Mouse (Mus musculus): ENCODE measurements around the gene Trio. TPM values are rescaled to one million over a fixed set of nuclear protein-coding genes. Genes with fewer than 3 reads are reported as not detected.
"Not testable (repeated sequence)": the region's sequence is repeated elsewhere in the genome, so short reads cannot be mapped to it uniquely, and the experiment has no call there.

Gene Trio
- polyA plus RNA-seq, 1 experiment from 2014 or later, result 52.8 TPM

GRCm38 (mm10) chr15:27747512-27747911, 278.1 kb downstream of the Trio start:
- H3K27ac ChIP-seq, result no peak overlapping the region
- ATAC-seq (ENCODE audit: insufficient number of reproducible peaks, low FRiP score, low TSS enrichment, low read depth), result no peak

DNA sequence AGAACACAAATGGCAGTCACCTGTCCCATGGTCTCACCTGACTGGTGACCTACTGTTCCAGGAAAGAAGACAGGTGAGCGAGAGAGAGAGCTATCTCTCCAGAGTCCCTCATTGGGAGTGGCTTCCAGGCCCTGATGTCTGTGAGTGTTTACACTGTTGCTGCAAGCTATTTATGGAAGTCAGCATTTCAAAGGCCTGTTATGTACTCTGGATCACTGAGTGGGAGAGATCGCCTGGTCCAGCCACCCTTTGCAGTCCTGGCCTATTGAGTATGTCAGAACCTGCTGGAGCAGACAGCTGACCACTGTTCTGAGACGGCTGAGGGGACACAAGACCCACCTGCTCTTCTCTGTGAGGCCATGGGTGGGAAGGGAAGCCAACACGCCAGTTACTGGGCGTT, 280.7 kb downstream of the Trio start:
- Histone ChIP-seq H3K9me3 (no peaks in the 10 kb centered on the region), H3K4me2 (no peak overlapping the region), H3K4me1 (no peaks in the 10 kb centered on the region), H3K9ac (no peak overlapping the region), H3K27ac (no peak overlapping the region), H3K36me3 (peaks cover 92% of the 10 kb centered on the region), H3K4me3 (no peak overlapping the region), H3K27me3 (no peaks in the 10 kb centered on the region)
- no peak for ATAC-seq (ENCODE audit: insufficient number of reproducible peaks, low FRiP score, low TSS enrichment, low read depth)
- 87% methylated on average over 5 of the region's 5 CpGs for WGBS

More at GRCm38 (mm10) chr15:27747512-27747911, 278.1 kb downstream of the Trio start:
- no peaks in the 10 kb centered on the region for H3K4me1 ChIP-seq
- 90% methylated on average over 18 of the region's 18 CpGs for WGBS
- no peak overlapping the region for H3K4me3 ChIP-seq
- H3K9ac ChIP-seq, result no peak overlapping the region
- no peaks in the 10 kb centered on the region for H3K9me3 ChIP-seq
- peaks cover 94% of the 10 kb centered on the region for H3K36me3 ChIP-seq
- H3K27me3 ChIP-seq, result no peaks in the 10 kb centered on the region
- H3K4me2 ChIP-seq, result no peak overlapping the region

DNA sequence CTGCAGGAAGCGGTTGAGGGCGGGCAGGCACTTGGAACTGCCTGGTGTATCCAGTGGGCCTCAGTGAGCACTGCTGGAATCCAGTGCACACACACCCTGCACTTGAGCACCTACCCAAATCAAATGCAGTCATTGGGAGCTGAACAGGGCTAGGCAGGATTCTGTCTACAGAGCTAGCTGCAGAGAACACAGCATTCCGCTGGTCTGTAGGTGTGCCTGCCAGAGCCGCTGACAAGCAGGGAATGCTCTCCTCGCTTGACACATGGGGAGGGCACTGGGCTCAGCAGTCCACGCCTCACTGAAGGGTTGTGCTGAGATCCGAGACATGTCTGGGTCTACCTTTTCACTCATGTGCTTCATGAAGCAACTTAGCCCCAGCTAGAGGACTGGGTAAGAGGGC, 285.6 kb downstream of the Trio start:
- no peaks in the 10 kb centered on the region for H3K4me1 ChIP-seq
- H3K27me3 ChIP-seq, result no peaks in the 10 kb centered on the region
- no peak overlapping the region for H3K27ac ChIP-seq
- no peak overlapping the region for H3K4me3 ChIP-seq
- H3K4me2 ChIP-seq, result no peak overlapping the region
- H3K9me3 ChIP-seq, result no peaks in the 10 kb centered on the region
- peaks cover 80% of the 10 kb centered on the region for H3K36me3 ChIP-seq
- no peak overlapping the region for H3K9ac ChIP-seq
- ATAC-seq (ENCODE audit: insufficient number of reproducible peaks, low FRiP score, low TSS enrichment, low read depth), result no peak
- WGBS, result 81% methylated on average over 7 of the region's 7 CpGs

DNA sequence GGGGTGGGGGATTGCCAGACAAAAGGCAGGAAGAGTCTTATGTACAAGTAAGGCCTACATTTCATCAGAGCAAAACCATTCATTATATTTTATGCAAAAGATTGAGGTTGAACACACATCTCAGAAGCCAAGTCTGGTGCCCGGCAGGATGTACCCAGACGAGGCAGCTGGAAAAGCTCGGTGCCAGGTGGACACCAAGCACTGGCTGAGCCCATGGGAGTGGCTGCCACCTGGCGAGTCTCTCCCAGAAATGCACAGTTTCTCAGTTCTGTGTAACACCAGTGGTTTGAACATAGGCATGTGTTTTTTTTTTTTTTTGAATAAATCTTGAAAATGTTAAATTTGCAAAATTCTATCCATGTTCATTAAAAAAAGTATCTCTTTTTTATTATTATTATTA, 293.8 kb downstream of the Trio start:
- no peak overlapping the region for H3K4me3 ChIP-seq
- no peaks in the 10 kb centered on the region for H3K27me3 ChIP-seq
- WGBS, result 74% methylated on average over 4 of the region's 4 CpGs
- no peak overlapping the region for H3K4me2 ChIP-seq
- no peak overlapping the region for H3K9ac ChIP-seq
- no peak overlapping the region for H3K27ac ChIP-seq
- peaks cover 51% of the 10 kb centered on the region for H3K36me3 ChIP-seq
- H3K9me3 ChIP-seq, result no peaks in the 10 kb centered on the region
- H3K4me1 ChIP-seq, result no peaks in the 10 kb centered on the region
- ATAC-seq (ENCODE audit: insufficient number of reproducible peaks, low FRiP score, low TSS enrichment, low read depth), result no peak

DNA sequence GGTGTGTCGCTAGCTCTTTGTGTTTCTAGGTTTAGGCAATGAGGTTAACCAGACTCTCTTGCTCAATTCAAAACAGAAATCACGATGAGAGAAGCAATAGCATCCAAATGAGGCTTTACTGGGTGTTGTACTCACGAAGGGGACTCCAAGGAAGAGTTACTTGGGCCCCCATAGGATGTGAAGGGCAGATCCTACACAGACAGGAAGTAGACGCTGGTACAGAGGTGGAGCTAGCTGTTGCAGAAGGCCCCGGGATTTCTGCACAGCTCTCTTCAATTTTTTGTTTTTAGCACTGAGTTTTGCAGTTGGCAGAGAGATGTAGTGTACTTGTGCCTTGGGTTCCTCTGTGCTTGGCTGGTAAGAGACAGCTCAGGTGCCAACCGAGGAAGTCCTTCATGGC, 299.4 kb downstream of the Trio start:
- H3K9me3 ChIP-seq, result no peaks in the 10 kb centered on the region
- H3K27me3 ChIP-seq, result no peaks in the 10 kb centered on the region
- H3K27ac ChIP-seq, result no peak overlapping the region
- H3K36me3 ChIP-seq, result no peaks in the 10 kb centered on the region
- no peak for ATAC-seq (ENCODE audit: insufficient number of reproducible peaks, low FRiP score, low TSS enrichment, low read depth)
- H3K4me1 ChIP-seq, result peaks cover 7% of the 10 kb centered on the region; the same call in 1 of the 2 replicates
- no peak overlapping the region for H3K9ac ChIP-seq
- WGBS, result 72% methylated on average over 6 of the region's 6 CpGs
- H3K4me3 ChIP-seq, result no peak overlapping the region
- no peak overlapping the region for H3K4me2 ChIP-seq

DNA sequence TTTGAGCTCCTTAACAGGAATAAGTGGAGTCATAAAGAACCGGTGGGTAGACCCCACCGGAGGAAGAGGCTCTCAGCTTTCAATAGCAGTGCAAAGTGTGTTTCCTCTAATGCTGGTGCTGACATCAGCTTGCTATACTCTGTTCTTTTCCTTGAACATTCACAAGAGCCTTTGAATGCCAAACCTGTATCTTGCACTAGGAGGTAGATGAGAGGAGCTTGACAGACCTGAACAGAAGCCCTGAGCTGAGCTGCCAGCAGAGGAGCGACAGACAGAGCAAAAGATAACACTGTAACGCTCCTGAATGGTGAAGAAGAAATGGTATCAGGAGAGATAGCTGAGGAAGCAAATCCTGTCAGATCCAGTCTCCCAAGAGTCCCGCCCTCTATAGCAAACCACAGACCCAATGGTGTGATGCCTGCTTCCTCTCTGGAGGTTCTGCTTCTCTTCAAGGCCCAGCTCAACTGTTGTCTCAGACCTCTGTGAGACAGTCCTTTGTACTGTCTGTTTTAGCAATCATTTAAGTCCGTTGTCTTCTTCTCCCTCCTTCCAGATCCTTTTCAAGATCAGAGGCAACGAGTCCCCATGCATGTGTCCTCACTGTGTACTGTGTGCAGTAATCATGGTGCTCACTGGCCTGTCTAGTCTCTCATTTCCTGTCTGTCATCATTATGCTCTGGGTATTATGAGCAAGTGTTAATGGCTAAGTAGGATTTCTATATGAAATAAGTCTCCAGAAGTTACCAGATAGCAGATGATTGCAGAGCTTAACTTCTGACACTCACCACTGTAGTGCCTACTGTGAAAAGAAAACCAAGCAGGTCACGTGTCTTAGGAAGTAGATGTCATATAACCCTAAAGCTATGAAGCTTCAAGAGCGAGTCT, 300.6 kb downstream of the Trio start:
- no peaks in the 10 kb centered on the region for H3K27me3 ChIP-seq
- no peaks in the 10 kb centered on the region for H3K9me3 ChIP-seq
- H3K36me3 ChIP-seq, result no peaks in the 10 kb centered on the region
- no peak overlapping the region for H3K4me2 ChIP-seq
- H3K4me1 ChIP-seq, result peaks cover 7% of the 10 kb centered on the region; the same call in 1 of the 2 replicates
- WGBS, result 60% methylated on average over 9 of the region's 9 CpGs
- no peak overlapping the region for H3K4me3 ChIP-seq
- no peak overlapping the region for H3K9ac ChIP-seq
- peak overlapping the region; percentile 39; the same call in 1 of the 2 replicates for H3K27ac ChIP-seq
- ATAC-seq (ENCODE audit: insufficient number of reproducible peaks, low FRiP score, low TSS enrichment, low read depth), result no peak

GRCm38 (mm10) chr15:27724298-27724697, 301.4 kb downstream of the Trio start:
- no peaks in the 10 kb centered on the region for H3K36me3 ChIP-seq
- H3K4me1 ChIP-seq, result peaks cover 7% of the 10 kb centered on the region; the same call in 1 of the 2 replicates
- no peaks in the 10 kb centered on the region for H3K27me3 ChIP-seq
- WGBS, result 50% methylated on average over 6 of the region's 6 CpGs
- no peak overlapping the region for H3K4me3 ChIP-seq
- no peak overlapping the region for H3K9ac ChIP-seq
- no peak overlapping the region for H3K27ac ChIP-seq
- no peak for ATAC-seq (ENCODE audit: insufficient number of reproducible peaks, low FRiP score, low TSS enrichment, low read depth)
- no peaks in the 10 kb centered on the region for H3K9me3 ChIP-seq
- H3K4me2 ChIP-seq, result no peak overlapping the region

GRCm38 (mm10) chr15:27723746-27724145, 301.9 kb downstream of the Trio start:
- Histone ChIP-seq H3K9me3 (no peaks in the 10 kb centered on the region), H3K4me3 (no peak overlapping the region), H3K4me2 (no peak overlapping the region), H3K36me3 (no peaks in the 10 kb centered on the region), H3K27me3 (no peaks in the 10 kb centered on the region), H3K4me1 (peaks cover 7% of the 10 kb centered on the region; the same call in 1 of the 2 replicates), H3K9ac (no peak overlapping the region), H3K27ac (no peak overlapping the region)
- WGBS, result 61% methylated on average over 6 of the region's 6 CpGs
- no peak for ATAC-seq (ENCODE audit: insufficient number of reproducible peaks, low FRiP score, low TSS enrichment, low read depth)

GRCm38 (mm10) chr15:27720297-27720696, 305.4 kb downstream of the Trio start:
- 77% methylated on average over 8 of the region's 8 CpGs for WGBS
- H3K4me3 ChIP-seq; H3K27me3 ChIP-seq; H3K36me3 ChIP-seq; H3K27ac ChIP-seq; H3K9ac ChIP-seq; ATAC-seq (ENCODE audit: insufficient number of reproducible peaks, low FRiP score, low TSS enrichment, low read depth); H3K4me1 ChIP-seq; H3K4me2 ChIP-seq; H3K9me3 ChIP-seq: not testable (repeated sequence)

- no peak overlapping the region for H3K4me2 ChIP-seq
- no peak overlapping the region for H3K27ac ChIP-seq
- no peaks in the 10 kb centered on the region for H3K27me3 ChIP-seq
- H3K36me3 ChIP-seq, result no peaks in the 10 kb centered on the region
- no peaks in the 10 kb centered on the region for H3K4me1 ChIP-seq
- H3K9me3 ChIP-seq, result no peaks in the 10 kb centered on the region
- no peak overlapping the region for H3K4me3 ChIP-seq
- no peak overlapping the region for H3K9ac ChIP-seq
- no peak for ATAC-seq (ENCODE audit: insufficient number of reproducible peaks, low FRiP score, low TSS enrichment, low read depth)
- 73% methylated on average over 7 of the region's 7 CpGs for WGBS
Observed at GRCm38 (mm10) chr15:27718668-27719067, 307.0 kb downstream of the Trio start.

DNA sequence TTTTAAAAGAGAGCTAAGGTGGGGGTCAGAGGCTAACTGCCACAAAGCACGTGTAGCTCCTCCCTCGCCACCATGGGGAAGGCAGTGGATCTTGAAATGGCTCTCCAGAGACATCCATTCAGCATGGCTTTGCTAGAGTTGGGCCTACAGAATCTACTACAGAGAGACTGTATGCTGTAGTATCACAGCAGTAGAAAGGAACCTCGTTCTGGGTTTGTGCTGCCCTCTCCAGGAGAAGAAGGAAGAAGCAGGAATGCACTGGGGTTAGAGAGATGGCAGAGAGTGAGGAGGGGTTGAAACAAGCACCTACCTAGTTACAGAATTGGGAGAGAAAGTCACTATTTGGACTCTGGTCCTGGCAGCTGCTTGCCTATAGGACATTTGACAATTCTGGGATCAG, 310.3 kb downstream of the Trio start:
- WGBS, result 33% methylated on average over 3 of the region's 3 CpGs
- no peak for ATAC-seq (ENCODE audit: insufficient number of reproducible peaks, low FRiP score, low TSS enrichment, low read depth)
- Histone ChIP-seq H3K4me1 (no peaks in the 10 kb centered on the region), H3K27me3 (no peaks in the 10 kb centered on the region), H3K9me3 (no peaks in the 10 kb centered on the region), H3K36me3 (no peaks in the 10 kb centered on the region), H3K27ac (no peak overlapping the region), H3K9ac (no peak overlapping the region), H3K4me2 (no peak overlapping the region), H3K4me3 (no peak overlapping the region)

DNA sequence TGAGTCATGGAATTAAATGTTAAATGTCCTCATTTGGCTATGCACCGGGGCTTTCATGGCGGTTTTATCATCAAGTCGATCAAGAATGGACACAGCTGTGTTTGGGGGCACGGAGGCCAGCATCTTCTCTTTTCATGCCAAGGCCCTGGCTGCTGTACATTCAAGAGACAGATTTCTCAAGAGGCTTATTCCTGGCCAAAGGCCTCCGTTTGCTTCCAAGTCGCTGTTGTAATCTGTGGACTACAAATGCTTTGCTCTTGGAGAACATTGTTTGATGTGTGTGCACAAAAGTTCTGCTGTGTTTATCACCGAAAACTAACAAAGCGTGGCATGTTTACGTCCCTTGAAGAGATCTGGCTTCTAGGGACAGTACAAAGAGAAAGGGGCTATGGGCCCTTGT, 314.9 kb downstream of the Trio start:
- Histone ChIP-seq H3K9me3 (no peaks in the 10 kb centered on the region), H3K36me3 (no peaks in the 10 kb centered on the region), H3K4me3 (no peak overlapping the region), H3K4me1 (no peaks in the 10 kb centered on the region), H3K9ac (no peak overlapping the region), H3K4me2 (no peak overlapping the region), H3K27me3 (no peaks in the 10 kb centered on the region), H3K27ac (no peak overlapping the region)
- no peak for ATAC-seq (ENCODE audit: insufficient number of reproducible peaks, low FRiP score, low TSS enrichment, low read depth)
- 81% methylated on average over 9 of the region's 9 CpGs for WGBS
